Mouse (Mus musculus): ENCODE results near the gene Faim2. TPM values are rescaled to one million over a fixed set of nuclear protein-coding genes. Genes with fewer than 3 reads are reported as not detected.

Faim2 gene
- polyA plus RNA-seq, 1 experiment from 2014 or later: 1.5 TPM

- TF ChIP-seq CTCF (IDR thresholded peaks at IDR 0.05; ENCODE audit: low read depth): no peak
- H3K4me2 ChIP-seq: no peak overlapping the region
- DNase-seq: no peak
- peaks cover 13% of the 10 kb centered on the region for H3K36me3 ChIP-seq (ENCODE audit: insufficient read depth)
- ATAC-seq (ENCODE audit: insufficient read depth): no peak
- H3K27me3 ChIP-seq (ENCODE audit: insufficient read depth, low read length): no peaks in the 10 kb centered on the region
- no peak overlapping the region for H3K27ac ChIP-seq (ENCODE audit: low read depth)
- no peaks in the 10 kb centered on the region for H3K9me3 ChIP-seq (ENCODE audit: low read depth, low read length)
- H3K4me1 ChIP-seq (ENCODE audit: insufficient read depth): 0 out of 2 replicates have a peak, but pooled peaks cover 3% of the 10 kb centered on the region
- WGBS: 84% methylated on average over 31 of the region's 31 CpGs
- no peak overlapping the region for H3K9ac ChIP-seq
- no peak overlapping the region for H3K4me3 ChIP-seq (ENCODE audit: low read depth, low read length)
Measured at GRCm38 (mm10) chr15:99470224-99470761, 57.7 kb downstream of the Faim2 start.

GRCm38 (mm10) chr15:99469736-99470135 is 58.2 kb downstream of the Faim2 start:
- H3K36me3 ChIP-seq (ENCODE audit: insufficient read depth): peaks cover 13% of the 10 kb centered on the region
- no peaks in the 10 kb centered on the region for H3K4me1 ChIP-seq (ENCODE audit: insufficient read depth)
- no peak overlapping the region for H3K4me3 ChIP-seq (ENCODE audit: low read depth, low read length)
- no peaks in the 10 kb centered on the region for H3K27me3 ChIP-seq (ENCODE audit: insufficient read depth, low read length)
- WGBS: 81% methylated on average over 4 of the region's 4 CpGs
- H3K9me3 ChIP-seq (ENCODE audit: low read depth, low read length): no peaks in the 10 kb centered on the region
- H3K9ac ChIP-seq: no peak overlapping the region
- ATAC-seq (ENCODE audit: insufficient read depth) (no peak), DNase-seq (no peak)
- no peak for TF ChIP-seq CTCF (IDR thresholded peaks at IDR 0.05; ENCODE audit: low read depth)
- no peak overlapping the region for H3K27ac ChIP-seq (ENCODE audit: low read depth)
- H3K4me2 ChIP-seq: no peak overlapping the region

GRCm38 (mm10) chr15:99469067-99469466 is 58.9 kb downstream of the Faim2 start:
- Histone ChIP-seq H3K27me3 (ENCODE audit: insufficient read depth, low read length) (no peaks in the 10 kb centered on the region), H3K27ac (ENCODE audit: low read depth) (no peak overlapping the region), H3K9me3 (ENCODE audit: low read depth, low read length) (no peaks in the 10 kb centered on the region), H3K4me1 (ENCODE audit: insufficient read depth) (no peaks in the 10 kb centered on the region), H3K9ac (no peak overlapping the region), H3K4me2 (no peak overlapping the region), H3K4me3 (ENCODE audit: low read depth, low read length) (no peak overlapping the region), H3K36me3 (ENCODE audit: insufficient read depth) (peaks cover 13% of the 10 kb centered on the region)
- peak; percentile 85 for TF ChIP-seq CTCF (IDR thresholded peaks at IDR 0.05; ENCODE audit: low read depth)
- ATAC-seq (ENCODE audit: insufficient read depth): no peak
- peak; percentile 88 for DNase-seq
- 38% methylated on average over 3 of the region's 3 CpGs for WGBS

GRCm38 (mm10) chr15:99463194-99463593 is 64.8 kb downstream of the Faim2 start:
- Histone ChIP-seq H3K4me2 (peak overlapping the region; percentile 29; the same call in 1 of the 2 replicates), H3K27me3 (ENCODE audit: insufficient read depth, low read length) (no peaks in the 10 kb centered on the region), H3K27ac (ENCODE audit: low read depth) (peak overlapping the region; percentile 32; the same call in 1 of the 2 replicates), H3K9ac (no peak overlapping the region; the same call in 1 of the 2 replicates), H3K36me3 (ENCODE audit: insufficient read depth) (no peaks in the 10 kb centered on the region), H3K4me1 (ENCODE audit: insufficient read depth) (no peaks in the 10 kb centered on the region), H3K9me3 (ENCODE audit: low read depth, low read length) (no peaks in the 10 kb centered on the region), H3K4me3 (ENCODE audit: low read depth, low read length) (no peak overlapping the region)
- no peak for ATAC-seq (ENCODE audit: insufficient read depth)
- DNase-seq: peak; percentile 64
- WGBS: 48% methylated on average over 13 of the region's 13 CpGs
- TF ChIP-seq CTCF (IDR thresholded peaks at IDR 0.05; ENCODE audit: low read depth): no peak

- TF ChIP-seq CTCF (IDR thresholded peaks at IDR 0.05; ENCODE audit: low read depth): no peak
- WGBS: under 1% methylated on average over 45 of the region's 45 CpGs
Measured at GRCm38 (mm10) chr15:99457606-99458401, 70.2 kb downstream of the Faim2 start, which contains the start of gene Nckap5l. Gene Nckap5l, minus strand, starts transcription at chr15:99457748.

GRCm38 (mm10) chr15:99456963-99457605 is 70.9 kb downstream of the Faim2 start:
- under 1% methylated on average over 43 of the region's 43 CpGs for WGBS
- TF ChIP-seq CTCF (IDR thresholded peaks at IDR 0.05; ENCODE audit: low read depth): no peak

More at GRCm38 (mm10) chr15:99457606-99458401, 70.2 kb downstream of the Faim2 start, which contains the start of gene Nckap5l:
- H3K36me3 ChIP-seq (ENCODE audit: insufficient read depth): 0 out of 2 replicates have a peak, but pooled peaks cover 9% of the 10 kb centered on the region
- DNase-seq: peak; percentile 96
- peak within 1 kb of the TSS; percentile 88 for H3K27ac ChIP-seq (ENCODE audit: low read depth)
- H3K4me1 ChIP-seq (ENCODE audit: insufficient read depth): peaks cover 8% of the 10 kb centered on the region; the same call in 1 of the 2 replicates
- no peaks in the 10 kb centered on the region for H3K9me3 ChIP-seq (ENCODE audit: low read depth, low read length)
- H3K4me3 ChIP-seq (ENCODE audit: low read depth, low read length): peak within 1 kb of the TSS; percentile 77
- H3K27me3 ChIP-seq (ENCODE audit: insufficient read depth, low read length): no peaks in the 10 kb centered on the region
- peak within 1 kb of the TSS; percentile 82 for H3K4me2 ChIP-seq
- ATAC-seq (ENCODE audit: insufficient read depth): peak; percentile 95
- peak within 1 kb of the TSS; percentile 63 for H3K9ac ChIP-seq

More at GRCm38 (mm10) chr15:99456963-99457605, 70.9 kb downstream of the Faim2 start:
- ATAC-seq (ENCODE audit: insufficient read depth) (peak; percentile 77), DNase-seq (peak; percentile 78)
- peak overlapping the region; percentile 82 for H3K4me2 ChIP-seq
- 0 out of 2 replicates have a peak, but pooled peaks cover 13% of the 10 kb centered on the region for H3K36me3 ChIP-seq (ENCODE audit: insufficient read depth)
- H3K27ac ChIP-seq (ENCODE audit: low read depth): peak overlapping the region; percentile 88
- H3K4me1 ChIP-seq (ENCODE audit: insufficient read depth): peaks cover 12% of the 10 kb centered on the region; the same call in 1 of the 2 replicates
- peak overlapping the region; percentile 63 for H3K9ac ChIP-seq
- peak overlapping the region; percentile 77 for H3K4me3 ChIP-seq (ENCODE audit: low read depth, low read length)
- H3K9me3 ChIP-seq (ENCODE audit: low read depth, low read length): no peaks in the 10 kb centered on the region
- H3K27me3 ChIP-seq (ENCODE audit: insufficient read depth, low read length): no peaks in the 10 kb centered on the region
